Mouse (Mus musculus): ENCODE data around the gene Trim12c. TPM values are rescaled to one million over a fixed set of nuclear protein-coding genes. Genes with fewer than 3 reads are reported as not detected.

The Trim12c gene
- total RNA-seq, 2 experiments from 2014 or later, result 1.2 to 2.1 TPM

Other genes with a start within 250 kb of the Trim12c start
- not detected for gene Olfr646, start 248.5 kb downstream of the Trim12c start, total RNA-seq (2021)
- gene Ubqln5, start 223.5 kb downstream of the Trim12c start, total RNA-seq (2021), result not detected
- gene Olfr643, start 216.0 kb downstream of the Trim12c start, total RNA-seq (2021), result not detected
- gene Ubqln3, start 210.1 kb downstream of the Trim12c start, total RNA-seq (2021), result not detected
- not detected for gene Ubqlnl, start 202.8 kb downstream of the Trim12c start, total RNA-seq (2021)
- gene Olfm5, start 188.5 kb downstream of the Trim12c start, total RNA-seq (2021), result not detected
- gene Olfr648, start 170.0 kb downstream of the Trim12c start, total RNA-seq (2021), result under 1 TPM; 0.10 to 0.23 TPM
- gene Olfr649, start 157.4 kb downstream of the Trim12c start, total RNA-seq (2021), result not detected
- under 1 TPM; 0.30 to 0.59 TPM for gene Trim6, start 134.6 kb downstream of the Trim12c start, total RNA-seq (2021)
- gene Trim34a, start 108.9 kb downstream of the Trim12c start, total RNA-seq (2021), result under 1 TPM; 0.69 to 0.96 TPM
- gene Trim5, start 65.3 kb downstream of the Trim12c start, total RNA-seq (2021), result under 1 TPM; 0.25 to 0.94 TPM
- gene Trim12a, start 37.9 kb downstream of the Trim12c start, total RNA-seq (2021), result 1 to 10 TPM; 1.9 to 3.2 TPM
- under 1 TPM in 1 of 2 experiments, not detected in 1; 0.25 TPM for gene Trim34b, start 23.9 kb downstream of the Trim12c start, total RNA-seq (2021)
- not detected for gene Trim30b, start 16.5 kb upstream of the Trim12c start, total RNA-seq (2021)
- gene Trim30c, start 47.5 kb upstream of the Trim12c start, total RNA-seq (2021), result not detected
- under 1 TPM; 0.42 to 0.86 TPM for gene Trim30a, start 111.8 kb upstream of the Trim12c start, total RNA-seq (2021)
- gene Trim30d, start 154.5 kb upstream of the Trim12c start, total RNA-seq (2021), result under 1 TPM; 0.49 to 0.61 TPM
- gene Olfr651, start 196.8 kb upstream of the Trim12c start, total RNA-seq (2021), result not detected
- not detected for gene Olfr652, start 207.5 kb upstream of the Trim12c start, total RNA-seq (2021)
- not detected for gene Olfr653, start 224.0 kb upstream of the Trim12c start, total RNA-seq (2021)
- not detected for gene Olfr654, start 233.7 kb upstream of the Trim12c start, total RNA-seq (2021)
- not detected for gene Olfr655, start 248.4 kb upstream of the Trim12c start, total RNA-seq (2021)

Data from layer of hippocampus, postnatal 25 days (tissue).